Mouse (Mus musculus): Measurements from ENCODE around the gene Hes1.

GRCm38 (mm10) chr16:30024681-30025262 lies 39.4 kb upstream of the Hes1 start:
- TF ChIP-seq CTCF (IDR thresholded peaks at IDR 0.05) (no peak), POLR2A (IDR thresholded peaks at IDR 0.05; ENCODE audit: insufficient read depth, low read depth, low read length) (no peak), EP300 (IDR thresholded peaks at IDR 0.05; ENCODE audit: insufficient read depth, low read depth, low read length) (no peak)
